Mouse (Mus musculus): ENCODE measurements around the gene Ifna5. TPM values are rescaled to one million over a fixed set of nuclear protein-coding genes. Genes with fewer than 3 reads are reported as not detected.

Ifna5 gene
- polyA plus RNA-seq (2021; fragmentation: Nextera tagmentation): not detected in 2 replicates
- long read RNA-seq, experiment 1: 0 reads
- long read RNA-seq, experiment 2: 0 reads

DNA sequence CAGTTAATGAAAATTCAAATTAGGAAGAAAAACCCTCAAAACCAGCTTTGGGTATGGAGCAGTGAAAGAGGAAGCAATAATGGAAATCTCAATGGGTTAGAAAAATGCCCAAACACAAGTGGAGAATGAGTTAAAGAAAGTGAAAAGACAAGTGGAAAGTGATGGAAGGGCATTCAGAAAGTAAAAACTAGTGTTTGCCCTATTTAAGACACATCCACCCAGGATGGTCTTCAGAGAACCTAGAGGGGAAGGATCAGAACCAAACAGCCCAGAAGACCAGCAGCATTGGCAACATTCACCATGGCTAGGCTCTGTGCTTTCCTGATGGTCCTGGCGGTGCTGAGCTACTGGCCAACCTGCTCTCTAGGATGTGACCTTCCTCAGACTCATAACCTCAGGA lies at the start of gene Ifna5:
TSS of gene Ifna5 (plus strand) at position 301 of the 400 bp plus-strand sequence.

DNA sequence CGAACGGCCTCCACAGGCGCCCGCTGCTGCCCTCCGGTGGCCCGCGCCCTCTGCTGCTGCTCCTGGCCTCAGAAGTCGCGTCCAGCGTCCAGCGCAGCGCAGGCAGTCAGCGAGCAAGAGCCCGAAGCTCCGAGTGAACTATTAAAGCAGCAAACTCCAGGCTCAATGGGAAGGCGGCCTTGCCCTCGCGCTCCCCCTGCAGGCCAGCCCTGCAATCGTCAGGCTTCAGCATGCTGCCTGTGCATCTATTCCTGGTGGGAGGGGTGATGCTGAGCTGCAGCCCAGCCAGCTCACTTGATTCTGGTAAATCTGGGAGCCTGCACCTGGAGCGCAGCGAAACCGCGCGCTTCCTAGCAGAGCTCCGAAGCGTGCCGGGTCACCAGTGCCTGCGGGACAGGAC lies 46.9 kb upstream of the Ifna5 start, which contains the start of gene Gm13277:
TSS of gene Gm13277 (plus strand) at position 231 of the 400 bp plus-strand sequence.

DNA sequence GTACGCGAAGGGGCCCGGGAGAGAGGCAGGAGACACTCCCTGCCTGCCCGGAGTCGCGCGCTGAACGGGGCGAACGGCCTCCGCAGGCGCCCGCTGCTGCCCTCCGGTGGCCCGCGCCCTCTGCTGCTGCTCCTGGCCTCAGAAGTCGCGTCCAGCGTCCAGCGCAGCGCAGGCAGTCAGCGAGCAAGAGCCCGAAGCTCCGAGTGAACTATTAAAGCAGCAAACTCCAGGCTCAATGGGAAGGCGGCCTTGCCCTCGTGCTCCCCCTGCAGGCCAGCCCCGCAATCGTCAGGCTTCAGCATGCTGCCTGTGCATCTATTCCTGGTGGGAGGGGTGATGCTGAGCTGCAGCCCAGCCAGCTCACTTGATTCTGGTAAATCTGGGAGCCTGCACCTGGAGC lies 44.1 kb upstream of the Ifna5 start, which contains the start of gene Gm13278:
TSS of gene Gm13278 (plus strand) at position 301 of the 400 bp plus-strand sequence.

DNA sequence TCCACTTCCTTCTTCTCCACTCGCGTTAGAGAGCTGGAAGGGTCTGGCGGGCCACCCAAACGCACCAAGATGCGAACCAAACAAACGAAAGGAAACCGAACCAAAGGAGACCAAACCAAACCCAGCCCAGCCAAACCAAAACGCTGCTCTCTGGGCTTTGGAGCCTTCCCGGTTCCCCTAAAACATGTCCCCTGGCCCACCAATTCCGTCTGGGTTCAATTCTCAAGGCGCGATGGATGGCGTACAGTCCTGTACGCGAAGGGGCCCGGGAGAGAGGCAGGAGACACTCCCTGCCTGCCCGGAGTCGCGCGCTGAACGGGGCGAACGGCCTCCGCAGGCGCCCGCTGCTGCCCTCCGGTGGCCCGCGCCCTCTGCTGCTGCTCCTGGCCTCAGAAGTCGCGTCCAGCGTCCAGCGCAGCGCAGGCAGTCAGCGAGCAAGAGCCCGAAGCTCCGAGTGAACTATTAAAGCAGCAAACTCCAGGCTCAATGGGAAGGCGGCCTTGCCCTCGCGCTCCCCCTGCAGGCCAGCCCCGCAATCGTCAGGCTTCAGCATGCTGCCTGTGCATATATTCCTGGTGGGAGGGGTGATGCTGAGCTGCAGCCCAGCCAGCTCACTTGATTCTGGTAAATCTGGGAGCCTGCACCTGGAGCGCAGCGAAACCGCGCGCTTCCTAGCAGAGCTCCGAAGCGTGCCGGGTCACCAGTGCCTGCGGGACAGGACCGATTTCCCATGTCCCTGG lies 41.2 kb upstream of the Ifna5 start, which contains the start of gene Gm13275:
TSS of gene Gm13275 (plus strand) at position 552 of the 740 bp plus-strand sequence.

DNA sequence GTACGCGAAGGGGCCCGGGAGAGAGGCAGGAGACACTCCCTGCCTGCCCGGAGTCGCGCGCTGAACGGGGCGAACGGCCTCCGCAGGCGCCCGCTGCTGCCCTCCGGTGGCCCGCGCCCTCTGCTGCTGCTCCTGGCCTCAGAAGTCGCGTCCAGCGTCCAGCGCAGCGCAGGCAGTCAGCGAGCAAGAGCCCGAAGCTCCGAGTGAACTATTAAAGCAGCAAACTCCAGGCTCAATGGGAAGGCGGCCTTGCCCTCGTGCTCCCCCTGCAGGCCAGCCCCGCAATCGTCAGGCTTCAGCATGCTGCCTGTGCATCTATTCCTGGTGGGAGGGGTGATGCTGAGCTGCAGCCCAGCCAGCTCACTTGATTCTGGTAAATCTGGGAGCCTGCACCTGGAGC lies 38.2 kb upstream of the Ifna5 start, which contains the start of gene Gm13279:
TSS of gene Gm13279 (plus strand) at position 301 of the 400 bp plus-strand sequence.

DNA sequence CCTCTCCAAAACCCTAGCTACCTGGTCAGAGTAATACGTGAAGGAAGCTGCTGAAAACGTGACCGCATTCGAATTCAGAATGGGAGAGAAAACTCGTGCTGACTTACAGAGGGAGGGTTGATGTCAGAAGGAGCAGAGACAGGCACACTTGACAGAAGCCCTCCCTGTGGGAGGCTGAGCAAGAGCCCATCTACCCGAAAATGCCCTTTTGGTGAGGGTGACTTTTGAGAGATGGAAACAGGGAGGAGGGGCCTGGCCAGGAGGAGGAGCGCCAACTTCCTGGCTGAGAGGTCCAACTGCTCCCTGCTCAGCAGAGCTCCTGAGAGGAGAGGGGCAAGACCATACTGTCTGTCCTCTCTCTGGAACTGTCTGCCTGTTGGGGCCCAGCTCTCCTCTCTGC lies 36.0 kb upstream of the Ifna5 start, which contains the start of gene Gm13285:
TSS of gene Gm13285 (plus strand) at position 301 of the 400 bp plus-strand sequence.

DNA sequence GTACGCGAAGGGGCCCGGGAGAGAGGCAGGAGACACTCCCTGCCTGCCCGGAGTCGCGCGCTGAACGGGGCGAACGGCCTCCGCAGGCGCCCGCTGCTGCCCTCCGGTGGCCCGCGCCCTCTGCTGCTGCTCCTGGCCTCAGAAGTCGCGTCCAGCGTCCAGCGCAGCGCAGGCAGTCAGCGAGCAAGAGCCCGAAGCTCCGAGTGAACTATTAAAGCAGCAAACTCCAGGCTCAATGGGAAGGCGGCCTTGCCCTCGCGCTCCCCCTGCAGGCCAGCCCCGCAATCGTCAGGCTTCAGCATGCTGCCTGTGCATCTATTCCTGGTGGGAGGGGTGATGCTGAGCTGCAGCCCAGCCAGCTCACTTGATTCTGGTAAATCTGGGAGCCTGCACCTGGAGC lies 32.4 kb upstream of the Ifna5 start, which contains the start of gene Gm13287:
TSS of gene Gm13287 (plus strand) at position 301 of the 400 bp plus-strand sequence.

DNA sequence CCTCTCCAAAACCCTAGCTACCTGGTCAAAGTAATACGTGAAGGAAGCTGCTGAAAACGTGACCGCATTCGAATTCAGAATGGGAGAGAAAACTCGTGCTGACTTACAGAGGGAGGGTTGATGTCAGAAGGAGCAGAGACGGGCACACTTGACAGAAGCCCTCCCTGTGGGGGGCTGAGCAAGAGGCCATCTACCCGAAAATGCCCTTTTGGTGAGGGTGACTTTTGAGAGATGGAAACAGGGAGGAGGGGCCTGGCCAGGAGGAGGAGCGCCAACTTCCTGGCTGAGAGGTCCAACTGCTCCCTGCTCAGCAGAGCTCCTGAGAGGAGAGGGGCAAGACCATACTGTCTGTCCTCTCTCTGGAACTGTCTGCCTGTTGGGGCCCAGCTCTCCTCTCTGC lies 30.1 kb upstream of the Ifna5 start, which contains the start of gene Gm13288:
TSS of gene Gm13288 (plus strand) at position 301 of the 400 bp plus-strand sequence.

DNA sequence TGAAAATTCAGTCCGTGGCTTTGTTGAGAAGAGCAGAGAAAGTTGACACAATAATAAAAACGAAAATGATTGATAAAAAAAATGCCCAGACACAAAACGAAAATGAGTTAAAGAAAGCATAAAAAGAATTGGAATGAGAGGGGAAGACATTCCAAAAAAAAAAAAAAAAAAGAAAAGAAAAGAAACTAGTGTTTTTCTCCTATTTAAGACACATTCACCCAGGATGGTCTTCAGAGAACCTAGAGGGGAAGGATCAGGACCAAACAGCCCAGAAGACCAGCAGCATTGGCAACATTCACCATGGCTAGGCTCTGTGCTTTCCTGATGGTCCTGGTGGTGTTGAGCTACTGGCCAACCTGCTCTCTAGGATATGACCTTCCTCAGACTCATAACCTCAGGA lies 19.4 kb upstream of the Ifna5 start, which contains the start of gene Ifna7:
TSS of gene Ifna7 (plus strand) at position 301 of the 400 bp plus-strand sequence.

DNA sequence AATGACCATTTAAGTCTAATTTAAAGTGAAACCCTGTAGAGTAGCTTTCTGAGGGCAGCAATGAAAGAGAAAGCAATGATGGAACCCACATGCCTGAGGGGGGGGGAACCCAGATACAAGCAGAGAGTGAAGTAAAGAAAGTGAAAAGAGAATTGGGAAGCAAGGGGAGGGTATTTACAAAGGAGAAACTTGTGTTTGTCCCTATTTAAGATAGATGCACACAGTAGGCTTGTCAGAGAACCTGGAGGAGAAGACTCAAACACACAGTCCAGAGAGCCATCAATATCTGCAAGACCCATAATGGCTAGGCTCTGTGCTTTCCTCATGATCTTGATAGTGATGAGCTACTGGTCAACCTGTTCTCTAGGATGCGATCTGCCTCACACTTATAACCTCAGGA lies 15.7 kb upstream of the Ifna5 start, which contains the start of gene Ifna11:
TSS of gene Ifna11 (plus strand) at position 301 of the 400 bp plus-strand sequence.

DNA sequence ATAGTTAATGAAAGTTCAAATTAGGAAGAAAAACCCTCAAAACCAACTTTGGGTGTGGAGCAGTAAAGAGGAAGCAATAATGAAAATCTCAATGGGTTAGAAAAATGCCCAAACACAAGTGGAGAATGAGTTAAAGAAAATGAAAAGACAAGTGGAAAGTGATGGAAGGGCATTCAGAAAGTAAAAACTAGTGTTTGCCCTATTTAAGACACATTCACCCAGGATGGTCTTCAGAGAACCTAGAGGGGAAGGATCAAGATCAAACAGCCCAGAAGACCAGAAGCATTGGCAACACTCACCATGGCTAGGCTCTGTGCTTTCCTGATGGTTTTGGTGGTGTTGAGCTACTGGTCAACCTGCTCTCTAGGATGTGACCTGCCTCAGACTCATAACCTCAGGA lies 8.2 kb upstream of the Ifna5 start, which contains the start of gene Ifna6:
TSS of gene Ifna6 (plus strand) at position 301 of the 400 bp plus-strand sequence.

DNA sequence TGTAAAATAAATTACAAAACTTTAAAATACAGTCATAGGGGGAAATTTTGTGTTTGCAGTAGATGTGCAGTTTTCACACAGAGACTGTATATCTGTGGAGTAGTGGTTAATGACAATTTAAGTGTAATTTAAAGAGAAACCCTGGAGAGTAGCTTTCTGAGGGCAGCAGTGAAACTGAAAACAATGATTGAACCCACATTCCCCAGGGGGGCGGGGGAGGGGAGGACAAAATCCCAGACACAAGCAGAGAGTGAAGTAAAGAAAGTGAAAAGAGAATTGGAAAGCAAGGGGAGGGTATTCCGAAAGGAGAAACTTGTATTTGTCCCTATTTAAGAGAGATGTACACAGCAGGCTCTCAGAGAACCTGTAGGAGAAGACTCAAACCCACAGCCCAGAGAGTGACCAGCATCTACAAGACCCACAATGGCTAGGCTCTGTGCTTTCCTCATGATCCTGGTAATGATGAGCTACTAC lies 6.2 kb downstream of the Ifna5 start, which contains the start of gene Ifna4:
TSS of gene Ifna4 (plus strand) at position 424 of the 474 bp plus-strand sequence.

DNA sequence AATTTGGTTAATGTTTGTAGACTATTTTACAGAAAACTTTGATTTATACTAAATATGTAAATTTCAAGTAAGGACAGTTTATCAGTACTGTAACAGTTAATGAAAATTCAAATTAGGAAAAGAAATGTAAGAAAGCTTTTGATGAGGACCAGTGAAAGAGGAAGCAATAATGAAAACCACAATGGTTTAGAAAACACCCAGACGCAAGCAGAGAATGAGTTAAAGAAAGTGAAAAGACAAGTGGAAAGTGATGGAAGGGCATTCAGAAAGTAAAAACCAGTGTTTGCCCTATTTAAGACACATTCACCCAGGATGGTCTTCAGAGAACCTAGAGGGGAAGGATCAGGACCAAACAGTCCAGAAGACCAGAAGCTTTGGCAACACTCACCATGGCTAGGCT lies 14.4 kb downstream of the Ifna5 start, which contains the start of gene Ifna1:
TSS of gene Ifna1 (plus strand) at position 390 of the 400 bp plus-strand sequence.

DNA sequence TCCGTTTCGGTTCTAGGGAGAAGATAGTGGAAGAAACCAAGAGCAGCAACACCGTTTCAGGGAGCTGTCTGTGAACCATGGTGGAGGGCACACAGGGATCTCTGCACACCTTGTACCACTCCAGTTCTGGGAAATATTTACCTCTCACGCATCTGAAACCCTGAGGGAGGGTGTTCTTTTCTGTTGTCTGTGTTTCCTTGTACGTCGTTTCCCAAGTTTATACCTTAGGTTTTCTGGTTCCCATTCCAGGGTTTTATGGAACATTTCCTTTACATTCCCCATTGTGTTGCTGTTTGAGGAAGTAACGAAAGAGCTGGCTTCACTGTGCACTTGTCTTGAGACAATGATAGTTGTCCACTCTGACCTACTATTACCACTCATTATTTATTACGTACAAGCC lies 44.8 kb downstream of the Ifna5 start, which contains the start of gene Ifne:
TSS of gene Ifne (minus strand) at position 101 of the 400 bp plus-strand sequence.

Other genes with a start within 250 kb of the Ifna5 start
- gene Ifna9, start 243.1 kb upstream of the Ifna5 start, polyA plus RNA-seq (2021; fragmentation: Nextera tagmentation): not detected in 2 replicates
- not detected in 2 replicates for gene Ifna12, start 232.1 kb upstream of the Ifna5 start, polyA plus RNA-seq (2021; fragmentation: Nextera tagmentation)
- not detected in 2 replicates for gene C87499, start 201.1 kb upstream of the Ifna5 start, polyA plus RNA-seq (2021; fragmentation: Nextera tagmentation)
- not detected in 2 replicates for gene Ifna13, start 191.1 kb upstream of the Ifna5 start, polyA plus RNA-seq (2021; fragmentation: Nextera tagmentation)
- not detected in 2 replicates for gene Ifna16, start 158.6 kb upstream of the Ifna5 start, polyA plus RNA-seq (2021; fragmentation: Nextera tagmentation)
- gene Ifna2, start 151.6 kb upstream of the Ifna5 start, polyA plus RNA-seq (2021; fragmentation: Nextera tagmentation): not detected in 2 replicates
- not detected in 2 replicates for gene Ifnab, start 144.2 kb upstream of the Ifna5 start, polyA plus RNA-seq (2021; fragmentation: Nextera tagmentation)
- gene Gm26566, start 113.7 kb upstream of the Ifna5 start, polyA plus RNA-seq (2021; fragmentation: Nextera tagmentation): 1.0 and 1.5 TPM in 2 replicates
- 57.9 and 73.6 TPM in 2 replicates for gene Klhl9, start 113.1 kb upstream of the Ifna5 start, polyA plus RNA-seq (2021; fragmentation: Nextera tagmentation)
- not detected in 2 replicates for gene Gm13271, start 80.7 kb upstream of the Ifna5 start, polyA plus RNA-seq (2021; fragmentation: Nextera tagmentation)
- not detected in 2 replicates for gene Gm13283, start 75.4 kb upstream of the Ifna5 start, polyA plus RNA-seq (2021; fragmentation: Nextera tagmentation)
- gene Gm13290, start 61.7 kb upstream of the Ifna5 start, polyA plus RNA-seq (2021; fragmentation: Nextera tagmentation): not detected in 2 replicates
- gene Gm13289, start 58.6 kb upstream of the Ifna5 start, polyA plus RNA-seq (2021; fragmentation: Nextera tagmentation): not detected in 2 replicates
- gene Gm13272, start 55.7 kb upstream of the Ifna5 start, polyA plus RNA-seq (2021; fragmentation: Nextera tagmentation): not detected in 2 replicates
- gene Ifnz, start 53.4 kb upstream of the Ifna5 start, polyA plus RNA-seq (2021; fragmentation: Nextera tagmentation): not detected in 2 replicates
- not detected in 2 replicates for gene Gm13276, start 49.8 kb upstream of the Ifna5 start, polyA plus RNA-seq (2021; fragmentation: Nextera tagmentation)
- gene Gm13277, start 46.9 kb upstream of the Ifna5 start, polyA plus RNA-seq (2021; fragmentation: Nextera tagmentation): not detected in 2 replicates
- not detected in 2 replicates for gene Gm13278, start 44.0 kb upstream of the Ifna5 start, polyA plus RNA-seq (2021; fragmentation: Nextera tagmentation)
- gene Gm13275, start 41.0 kb upstream of the Ifna5 start, polyA plus RNA-seq (2021; fragmentation: Nextera tagmentation): not detected in 2 replicates
- not detected in 2 replicates for gene Gm13279, start 38.1 kb upstream of the Ifna5 start, polyA plus RNA-seq (2021; fragmentation: Nextera tagmentation)
- not detected in 2 replicates for gene Gm13285, start 35.9 kb upstream of the Ifna5 start, polyA plus RNA-seq (2021; fragmentation: Nextera tagmentation)
- gene Gm13287, start 32.3 kb upstream of the Ifna5 start, polyA plus RNA-seq (2021; fragmentation: Nextera tagmentation): not detected in 2 replicates
- not detected in 2 replicates for gene Gm13288, start 30.0 kb upstream of the Ifna5 start, polyA plus RNA-seq (2021; fragmentation: Nextera tagmentation)
- gene Ifna7, start 19.3 kb upstream of the Ifna5 start, polyA plus RNA-seq (2021; fragmentation: Nextera tagmentation): not detected in 2 replicates
- gene Ifna11, start 15.6 kb upstream of the Ifna5 start, polyA plus RNA-seq (2021; fragmentation: Nextera tagmentation): not detected in 2 replicates
- gene Ifna6, start 8.1 kb upstream of the Ifna5 start, polyA plus RNA-seq (2021; fragmentation: Nextera tagmentation): not detected in 2 replicates
- not detected in 2 replicates for gene Ifna4, start 6.3 kb downstream of the Ifna5 start, polyA plus RNA-seq (2021; fragmentation: Nextera tagmentation)
- gene Ifna1, start 14.6 kb downstream of the Ifna5 start, polyA plus RNA-seq (2021; fragmentation: Nextera tagmentation): not detected in 2 replicates
- not detected in 2 replicates for gene Ifne, start 44.7 kb downstream of the Ifna5 start, polyA plus RNA-seq (2021; fragmentation: Nextera tagmentation)